Mouse (Mus musculus) ovary, postnatal 10 days (tissue): Measurements from ENCODE around the gene Stard10.

Source experiments
- DNase-seq: peaks from one replicate; pipeline ENCODE4 v3.0.0; 2022; ENCODE audit warnings: low spot score

Gene Stard10

DNA sequence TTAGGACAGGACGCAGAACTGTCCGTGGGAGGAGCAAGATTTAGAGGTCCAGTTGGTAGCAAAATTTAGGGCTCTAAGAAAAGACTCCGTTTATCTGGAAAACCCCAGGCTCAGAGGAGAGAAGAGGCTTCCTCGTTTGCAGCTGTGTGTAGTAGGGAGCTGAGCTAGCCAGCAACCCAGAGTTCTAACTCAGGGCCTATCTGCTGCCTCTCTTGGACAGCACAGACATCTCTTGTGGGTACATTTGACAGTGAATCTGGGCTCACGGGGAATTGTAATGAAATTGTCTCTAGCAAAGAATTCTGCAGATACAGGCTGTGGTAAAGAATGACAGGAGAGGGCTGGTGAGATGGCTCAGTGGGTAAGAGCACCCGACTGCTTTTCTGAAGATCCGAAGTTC is 14.2 kb upstream of the Stard10 start:
- no peak for DNase-seq

DNA sequence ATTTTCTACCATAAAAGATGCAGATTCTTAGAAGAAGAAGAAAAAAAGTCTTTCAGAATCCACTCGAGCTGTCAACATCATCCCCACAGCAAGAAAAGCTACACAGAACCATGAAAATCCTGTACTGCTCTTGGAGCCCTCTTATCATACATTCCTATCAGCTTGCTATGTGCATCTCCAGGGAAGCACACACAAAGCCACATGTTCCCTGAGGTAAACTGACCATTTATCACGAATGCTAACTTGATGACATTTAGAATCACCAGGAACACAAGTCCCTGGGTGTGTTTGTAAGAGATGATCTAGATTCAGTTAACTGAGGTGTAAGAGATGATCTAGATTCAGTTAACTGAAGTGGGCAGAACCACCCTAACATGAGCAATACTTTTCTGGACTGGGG is 10.0 kb upstream of the Stard10 start:
- DNase-seq, result no peak

DNA sequence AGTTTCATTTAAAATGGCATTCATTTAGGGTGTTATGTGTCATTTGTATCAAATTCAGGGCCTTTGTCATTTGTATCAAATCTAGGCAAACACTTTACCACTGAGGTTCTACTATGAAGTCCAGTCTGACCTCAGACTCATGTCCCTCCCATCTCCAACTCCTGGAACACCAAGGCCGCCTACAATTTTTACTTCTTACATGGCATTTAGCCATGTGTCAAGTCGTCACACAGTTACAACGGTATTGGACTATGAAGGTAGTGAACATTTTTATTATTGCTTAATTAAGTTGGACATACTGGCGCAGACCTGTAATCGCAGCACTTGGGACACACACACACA is 6.9 kb upstream of the Stard10 start:
- DNase-seq, result no peak

DNA sequence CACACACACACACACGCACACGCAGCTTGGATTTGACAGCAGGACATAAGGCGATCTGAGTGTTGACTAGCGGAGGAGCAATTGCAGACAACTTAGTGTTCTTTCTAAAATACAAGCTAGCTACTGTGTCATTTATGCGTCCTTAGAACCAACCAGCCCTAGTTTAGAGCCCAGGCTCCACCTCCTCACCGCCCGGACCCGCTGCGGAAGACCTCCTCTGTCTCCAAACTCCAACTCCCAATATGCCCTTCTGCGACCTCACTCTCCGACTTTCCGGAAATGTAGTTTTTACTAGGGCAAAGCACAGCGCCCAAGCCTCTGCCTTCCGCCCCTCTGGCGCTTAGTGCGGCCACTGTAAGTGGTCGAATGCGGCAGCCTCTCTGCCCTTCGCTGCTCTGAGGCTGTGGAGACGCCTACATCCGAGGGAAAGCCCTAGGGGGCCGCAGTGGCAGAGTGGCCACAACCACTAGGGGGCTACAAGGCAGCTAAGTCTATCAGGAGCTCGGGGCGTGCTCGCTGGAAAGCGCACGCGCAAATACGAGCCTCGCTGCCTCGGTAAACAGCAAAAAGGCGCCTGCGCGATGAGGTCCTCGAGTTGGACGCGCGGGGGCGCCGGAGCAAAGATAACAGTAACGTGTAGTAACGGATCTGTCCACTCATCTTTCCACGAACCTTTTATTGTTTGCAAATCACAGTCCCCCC is 6.4 kb upstream of the Stard10 start:
- DNase-seq, result peak; percentile 89

DNA sequence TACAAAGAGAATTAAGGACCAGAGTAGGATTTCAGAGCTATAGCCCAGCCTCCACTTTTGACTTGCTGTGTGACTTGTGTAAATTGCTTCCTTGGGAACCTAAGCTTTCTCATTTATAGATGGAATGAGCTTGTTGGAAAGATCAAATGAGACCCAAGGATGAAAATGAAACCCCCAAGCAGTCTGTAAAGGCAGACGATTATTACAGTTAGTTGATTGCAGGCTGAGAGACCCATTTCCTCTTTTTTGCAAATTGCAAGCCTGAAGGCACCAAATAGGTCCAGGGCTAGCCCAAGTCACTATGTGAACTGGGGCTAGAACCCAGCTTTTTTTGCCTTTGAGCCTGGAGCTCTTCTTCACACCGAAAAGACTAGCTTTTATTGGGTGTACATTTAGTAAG is 5.8 kb upstream of the Stard10 start:
- no peak for DNase-seq

DNA sequence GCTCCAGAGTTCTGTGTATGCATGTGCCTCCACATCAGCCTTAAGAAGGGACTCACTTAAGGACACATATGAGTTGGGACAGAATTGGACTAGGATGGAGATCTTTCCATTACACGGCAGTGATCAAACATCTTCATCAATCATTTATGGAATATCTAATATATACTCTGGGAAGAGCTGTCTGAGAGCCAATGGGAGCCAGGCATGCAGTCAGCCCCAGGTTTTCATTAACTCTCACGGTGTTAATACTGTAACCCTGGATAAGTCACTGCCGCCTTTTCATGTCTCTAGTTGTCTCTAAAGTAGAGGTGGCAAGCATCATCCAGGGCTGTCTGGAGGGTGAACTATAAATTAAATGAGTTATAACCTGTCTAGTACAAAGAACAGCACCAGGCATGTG is 3.9 kb upstream of the Stard10 start:
- no peak for DNase-seq

DNA sequence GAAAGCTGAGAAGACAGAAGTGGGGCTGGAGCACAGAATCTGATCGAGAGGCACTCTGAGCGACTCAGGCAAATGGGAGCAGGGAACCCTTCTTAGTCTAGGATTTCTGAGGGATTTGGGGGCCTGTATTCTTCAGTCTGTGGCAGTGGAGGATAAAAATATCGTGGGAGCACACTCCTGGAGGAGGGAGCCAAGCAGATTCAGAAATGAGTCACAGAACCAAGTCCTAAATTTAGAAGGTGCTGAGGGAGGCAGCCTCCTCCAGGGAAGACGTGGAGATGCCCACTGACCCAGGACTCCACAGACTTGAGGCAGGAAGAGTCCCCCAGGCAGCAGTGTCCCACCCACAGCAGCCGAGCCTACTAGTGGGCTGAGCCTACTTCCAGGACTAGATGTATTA is 2.5 kb upstream of the Stard10 start:
- DNase-seq, result no peak

DNA sequence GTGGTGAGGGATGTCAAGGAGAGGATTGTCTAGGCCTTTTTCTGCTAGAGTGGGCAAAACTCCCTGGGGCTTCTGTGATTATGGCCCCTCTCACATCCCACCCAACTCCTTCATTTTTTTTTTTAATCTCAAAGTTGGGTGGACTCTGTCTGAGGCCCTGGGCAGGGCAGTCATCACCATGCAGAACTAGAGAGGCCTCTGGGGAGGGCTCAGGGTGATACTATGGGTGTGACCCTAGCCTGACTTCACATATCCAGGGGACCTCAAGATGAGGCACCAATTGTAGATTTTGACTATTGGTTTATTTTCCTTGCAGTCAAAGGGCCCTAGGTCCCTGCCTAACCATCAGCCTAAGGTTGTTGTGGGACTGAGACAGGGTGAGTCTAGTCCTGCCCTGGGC is 1.2 kb upstream of the Stard10 start:
- no peak for DNase-seq

DNA sequence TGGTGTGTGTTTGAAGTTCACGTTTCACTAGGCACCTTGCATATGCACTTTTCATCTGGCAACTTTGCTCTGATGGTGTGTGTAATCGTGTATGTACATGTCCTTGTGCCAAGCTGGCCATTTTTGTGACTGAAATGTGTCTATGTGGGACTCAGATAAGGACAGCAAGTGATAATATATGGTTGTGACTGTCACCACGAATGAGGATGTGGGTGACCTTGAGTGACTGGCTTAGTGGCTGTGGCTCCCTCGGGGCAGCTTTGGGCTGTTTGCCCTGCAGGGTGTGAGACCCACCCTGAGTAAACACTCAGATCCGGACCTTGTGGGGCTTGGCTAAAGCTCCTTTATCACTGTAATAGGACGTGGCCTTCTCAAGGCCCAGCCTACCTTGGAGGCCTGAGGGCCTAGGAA is 290 bp upstream of the Stard10 start:
- DNase-seq, result no peak

DNA sequence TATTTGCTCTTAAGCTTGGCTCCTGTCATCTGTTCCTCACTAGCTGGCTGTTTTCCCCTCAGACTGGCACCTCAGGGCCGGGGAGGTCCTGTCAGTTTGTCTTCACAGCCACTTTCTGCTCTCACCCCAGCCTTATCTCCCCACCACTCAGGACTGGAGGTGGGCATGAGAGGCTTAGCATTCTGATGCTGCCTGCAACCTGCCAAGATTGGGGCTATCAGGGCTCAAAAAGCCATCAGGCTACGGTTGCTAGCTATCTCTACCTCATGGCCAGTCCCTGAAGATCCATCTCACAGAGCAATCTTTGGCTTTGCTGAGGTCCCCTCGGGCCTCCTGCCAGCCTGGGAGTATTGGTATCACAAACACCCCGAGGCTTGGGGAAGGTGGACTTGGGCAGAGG is 2.0 kb downstream of the Stard10 start:
- DNase-seq, result no peak

DNA sequence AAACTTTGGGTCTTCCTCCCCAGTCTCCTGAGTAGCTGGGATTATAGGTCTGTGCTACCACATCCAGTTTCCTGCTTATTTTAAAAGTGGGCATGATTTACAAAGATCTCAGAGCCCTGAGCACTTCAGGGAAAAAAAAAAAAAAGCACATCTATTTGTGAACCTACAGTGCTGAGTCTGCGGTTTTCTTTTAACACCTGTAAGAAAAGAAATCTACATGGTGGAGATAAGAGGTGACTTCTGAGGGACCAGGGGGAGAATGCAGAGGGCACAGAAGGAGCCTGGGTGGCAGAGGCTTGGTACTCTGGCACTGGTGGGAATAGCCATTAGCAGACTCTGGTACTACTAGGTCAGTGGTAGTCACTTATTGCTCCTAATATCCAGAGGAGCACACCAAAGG is 2.9 kb downstream of the Stard10 start:
- no peak for DNase-seq

DNA sequence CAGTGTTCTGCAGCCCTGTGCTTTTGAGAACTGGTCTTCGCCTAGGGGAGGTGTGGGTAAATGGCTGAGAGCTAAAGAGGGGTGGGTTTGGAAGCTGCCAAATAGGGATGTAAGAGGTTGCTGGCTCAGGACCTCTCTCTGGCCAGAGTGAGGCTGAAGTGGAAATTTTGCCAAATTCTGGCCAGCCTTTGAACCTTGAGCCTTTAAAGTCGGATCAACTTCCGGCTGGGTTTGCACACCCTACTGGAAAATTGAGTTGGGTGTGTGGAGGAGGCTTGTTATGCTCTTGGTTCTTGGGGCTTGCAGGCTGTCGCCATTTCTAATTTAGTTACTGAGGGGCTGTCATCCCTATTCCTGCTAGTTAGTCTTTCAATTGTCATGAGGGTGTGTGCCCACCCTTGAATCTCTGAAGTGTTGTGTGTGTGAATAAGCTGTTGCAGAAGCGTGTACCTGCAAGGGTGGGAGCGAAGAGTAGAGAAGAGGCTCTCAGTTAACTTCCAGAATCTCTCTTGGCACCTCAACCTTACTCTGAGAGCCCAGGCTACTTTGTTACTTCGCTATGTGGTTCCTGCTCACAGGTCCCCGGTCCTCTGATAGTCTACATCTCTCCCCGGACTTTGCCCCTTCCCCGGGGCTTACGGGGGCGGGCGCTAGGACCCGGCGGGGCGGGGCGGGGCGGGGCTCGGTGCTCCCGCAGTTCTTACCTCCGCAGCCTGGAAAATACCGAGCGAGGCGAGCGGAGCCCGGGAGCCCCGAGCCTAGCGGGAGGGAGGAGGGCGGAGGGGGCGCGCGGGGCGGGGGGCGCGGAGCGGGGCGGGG is 3.7 kb downstream of the Stard10 start:
- peak; percentile 10 for DNase-seq

DNA sequence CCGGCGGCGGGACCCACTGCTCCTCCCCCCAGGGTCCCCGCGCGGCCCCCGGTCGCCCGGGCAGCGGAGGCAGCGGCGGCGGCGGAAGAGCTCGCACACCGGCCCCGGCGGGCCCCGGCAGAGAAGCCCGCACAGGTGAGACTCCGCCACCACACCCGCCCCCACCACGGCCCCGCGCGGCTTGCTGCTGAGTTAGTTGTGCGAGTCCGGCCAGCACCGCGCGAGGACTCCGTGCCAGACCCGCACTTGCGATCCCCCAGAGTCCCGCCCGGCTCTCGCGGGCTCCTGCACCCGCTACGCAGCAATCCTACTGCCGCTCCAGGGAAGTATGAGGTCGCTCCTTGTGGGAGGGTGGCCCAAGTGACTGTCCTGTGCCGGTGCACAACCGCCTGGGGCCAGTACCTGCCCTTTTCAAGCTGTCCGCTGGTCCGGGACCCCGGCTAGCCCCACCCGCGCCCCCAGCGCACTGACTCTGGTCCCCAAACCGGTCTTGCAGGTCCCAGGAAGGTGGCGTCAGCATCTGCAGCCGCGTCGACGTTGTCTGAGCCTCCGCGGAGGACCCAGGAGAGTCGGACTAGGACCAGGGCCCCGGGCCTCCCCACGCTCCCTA is 4.4 kb downstream of the Stard10 start:
- peak; percentile 35 for DNase-seq

DNA sequence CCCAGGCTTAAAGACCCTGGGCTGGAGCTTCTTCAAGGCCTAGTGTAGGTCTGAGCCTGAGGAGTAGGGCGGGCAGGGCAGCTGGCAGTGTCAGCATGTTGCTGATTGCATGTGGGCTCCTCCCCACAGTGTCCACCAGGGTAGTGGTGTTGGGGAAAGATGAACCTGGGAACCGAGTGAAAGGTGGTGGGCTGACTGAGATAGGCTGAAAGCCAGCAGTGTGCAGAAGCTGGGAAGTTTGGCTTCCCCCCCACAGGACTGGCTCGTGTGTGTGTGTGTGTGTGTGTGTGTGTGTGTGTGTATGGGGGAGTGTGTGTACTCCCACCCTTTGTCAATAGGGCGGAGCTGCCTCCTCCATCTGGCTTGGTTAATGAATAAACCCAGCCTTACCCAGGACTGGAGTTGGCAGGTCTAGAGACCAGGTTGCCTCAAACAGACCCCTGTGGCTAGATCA is 6.3 kb downstream of the Stard10 start:
- no peak for DNase-seq

DNA sequence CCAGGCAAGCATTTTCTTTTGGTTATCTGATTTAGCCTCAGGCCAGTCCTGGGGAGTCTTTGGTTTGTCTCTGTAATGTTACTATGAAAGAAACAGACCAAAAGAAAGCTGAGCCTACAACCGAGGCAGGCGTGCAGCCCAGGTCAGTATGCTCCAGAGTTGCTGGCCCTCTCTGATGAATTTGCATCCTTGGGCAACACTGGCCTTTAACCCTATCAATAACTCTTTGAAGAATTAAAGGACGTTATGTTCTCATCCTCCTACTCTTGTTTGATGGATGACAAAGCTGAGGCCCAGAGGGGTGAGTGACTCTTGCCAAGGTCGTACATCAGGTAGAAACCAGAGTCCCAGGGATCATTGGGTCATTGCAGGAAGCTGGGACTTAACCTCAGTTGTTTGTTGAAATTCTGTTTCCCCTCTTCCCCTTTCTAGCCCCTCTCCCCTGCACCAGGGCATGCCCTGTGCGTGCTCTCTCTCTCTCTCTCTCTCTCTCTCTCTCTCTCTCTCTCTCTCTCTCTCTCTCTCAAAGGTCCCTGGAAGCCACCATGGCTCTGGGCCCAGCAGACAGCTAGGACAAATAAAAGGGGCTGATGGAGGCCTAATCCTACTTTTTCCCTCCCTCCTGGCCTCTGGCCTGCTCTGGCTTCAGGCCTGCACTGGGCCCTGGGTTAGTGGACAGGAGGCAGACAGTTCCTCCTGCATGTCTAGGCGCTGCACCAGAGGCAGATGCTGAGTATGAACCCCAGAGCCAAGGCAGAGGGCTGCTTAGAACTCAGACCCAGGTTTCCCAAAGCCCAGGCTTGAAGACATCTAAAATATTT is 7.5 kb downstream of the Stard10 start:
- DNase-seq, result no peak

DNA sequence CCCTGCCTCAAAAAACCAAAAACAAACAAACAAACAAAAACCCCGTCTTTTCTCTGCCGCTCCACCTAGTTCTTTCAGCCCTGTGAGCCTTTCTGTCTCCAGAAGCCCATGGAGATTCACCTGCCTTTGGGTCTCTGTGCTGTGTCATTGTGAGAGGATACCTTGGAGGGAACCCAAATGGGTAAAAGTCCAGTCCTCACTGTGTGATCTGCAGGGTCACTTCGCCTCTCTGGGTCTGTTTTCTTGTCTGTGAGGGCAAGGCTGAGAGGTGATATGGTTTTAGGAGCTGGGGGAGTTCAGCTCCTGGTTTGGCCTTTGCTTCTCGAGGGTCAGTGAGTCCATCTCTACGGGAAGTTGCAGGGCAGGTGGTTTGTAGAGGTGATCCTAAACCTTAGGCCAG is 9.1 kb downstream of the Stard10 start:
- DNase-seq, result no peak

DNA sequence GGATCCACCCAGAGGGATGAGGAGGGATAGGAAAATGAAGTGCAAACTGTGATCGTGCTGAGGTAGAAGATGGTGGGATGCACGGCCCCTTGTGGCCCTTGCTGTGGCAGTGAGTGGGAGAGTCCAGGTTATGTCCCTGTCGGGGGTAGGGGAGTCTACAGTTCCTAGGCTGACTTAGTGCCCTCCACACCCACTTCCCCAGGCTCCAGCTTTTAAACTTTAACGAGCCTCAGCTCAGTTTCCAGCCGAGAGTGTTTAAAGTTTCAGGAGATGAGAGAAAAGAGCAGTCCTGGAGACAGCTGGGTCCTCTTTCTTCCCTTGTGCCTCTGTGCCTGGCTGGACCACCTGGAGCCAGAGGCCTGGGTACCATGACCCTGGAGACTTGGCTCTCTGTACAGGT is 10.4 kb downstream of the Stard10 start:
- DNase-seq, result no peak

DNA sequence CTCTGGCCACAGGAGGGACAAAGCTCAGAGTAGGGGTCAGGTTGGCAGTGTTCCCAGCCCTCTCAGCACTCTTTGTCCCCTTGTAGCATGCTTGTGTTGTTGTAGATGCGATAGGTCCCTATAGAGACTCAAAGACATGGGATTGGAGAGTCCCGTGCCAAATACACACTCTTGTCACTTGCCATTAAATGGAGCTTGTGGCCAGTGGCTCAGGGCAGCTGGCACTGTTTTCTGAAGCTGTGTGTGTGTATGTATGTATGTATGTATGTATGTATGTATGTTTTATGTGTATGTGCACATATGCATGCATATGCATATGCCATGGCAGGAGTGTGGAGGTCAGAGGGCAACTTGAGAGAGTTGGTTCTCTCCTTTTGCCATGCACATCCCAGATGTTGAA is 10.9 kb downstream of the Stard10 start:
- DNase-seq, result no peak

DNA sequence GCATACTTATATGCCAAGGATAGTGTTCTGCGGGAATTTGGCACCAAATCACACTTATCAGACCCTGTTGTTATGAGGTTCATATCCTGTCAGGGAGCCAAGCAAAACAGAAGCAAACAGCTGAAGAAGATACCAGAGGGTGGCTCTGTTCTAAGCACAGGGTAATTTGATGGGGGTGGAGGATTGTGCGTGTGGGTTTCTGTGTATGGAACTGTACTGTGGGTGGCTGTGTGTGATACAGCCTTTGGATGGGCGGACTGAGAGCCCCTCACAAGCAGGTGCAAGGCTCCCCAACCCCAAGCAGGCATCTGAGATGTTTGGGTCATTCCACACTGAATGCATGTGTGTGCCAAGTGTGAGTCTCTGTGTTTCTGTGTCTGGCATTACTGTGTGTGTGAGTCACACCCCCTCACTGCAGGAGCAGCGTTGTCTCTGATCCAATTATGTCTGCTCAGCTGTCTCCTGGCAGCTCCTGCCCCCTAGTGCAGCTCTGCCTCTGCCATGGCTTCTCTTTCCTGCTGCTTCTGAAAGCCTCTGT is 11.8 kb downstream of the Stard10 start:
- DNase-seq, result no peak

DNA sequence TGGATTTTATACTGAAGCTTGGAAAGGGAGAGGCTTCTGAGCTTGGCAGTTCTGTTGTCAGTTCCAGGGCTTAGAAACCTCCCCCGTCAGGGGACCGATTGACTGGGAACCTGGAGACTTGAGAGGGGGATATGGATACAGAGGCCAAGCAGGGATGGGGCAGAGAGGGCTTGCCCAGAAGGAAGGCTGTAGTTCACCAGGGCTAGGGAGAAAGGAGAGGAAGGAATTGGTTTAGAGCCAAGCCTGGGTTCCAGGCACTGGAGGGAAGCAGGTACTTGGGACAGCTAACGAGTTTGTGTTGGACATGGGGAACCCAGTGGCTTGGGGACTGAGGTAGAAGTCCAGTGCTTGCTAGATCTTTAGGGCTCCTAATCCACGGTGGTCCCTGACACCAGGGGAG is 12.7 kb downstream of the Stard10 start:
- no peak for DNase-seq

DNA sequence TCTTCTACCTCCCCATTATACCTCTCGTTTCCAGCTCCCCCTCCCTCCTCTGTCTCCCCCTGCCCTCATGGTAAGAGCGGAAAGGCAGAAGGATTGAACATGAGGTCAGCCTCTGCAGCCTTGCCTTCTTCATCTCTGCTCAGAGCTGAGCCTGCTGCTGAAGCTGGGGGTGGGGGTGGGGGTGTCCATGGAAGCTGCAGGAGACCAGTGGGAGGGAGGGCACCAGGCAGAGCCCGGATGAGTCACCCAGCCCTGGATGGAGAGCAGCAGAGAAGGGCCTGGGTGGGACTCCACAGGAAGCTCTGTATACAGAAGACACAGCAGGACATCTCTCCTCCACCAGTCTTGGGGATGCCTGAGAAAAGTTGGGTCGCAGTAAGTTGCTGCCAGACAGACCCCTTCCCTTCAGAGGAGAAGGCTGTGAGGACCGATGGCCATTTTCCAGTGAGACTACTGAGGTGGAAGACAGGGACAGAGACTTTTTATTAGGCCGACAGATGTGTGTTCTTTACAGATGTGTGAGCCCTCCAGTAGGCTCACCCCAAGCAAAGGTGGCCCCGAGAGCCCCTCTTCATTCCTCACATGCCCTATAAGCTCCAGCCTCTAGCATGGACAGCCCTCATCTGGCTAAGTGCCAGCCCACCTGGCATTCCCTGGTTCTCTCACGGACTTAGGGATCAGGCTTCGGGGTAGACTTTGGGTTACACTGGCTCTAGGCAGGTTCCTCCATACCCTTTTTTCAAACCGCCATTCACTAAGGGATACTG is 13.4 kb downstream of the Stard10 start:
- no peak for DNase-seq

DNA sequence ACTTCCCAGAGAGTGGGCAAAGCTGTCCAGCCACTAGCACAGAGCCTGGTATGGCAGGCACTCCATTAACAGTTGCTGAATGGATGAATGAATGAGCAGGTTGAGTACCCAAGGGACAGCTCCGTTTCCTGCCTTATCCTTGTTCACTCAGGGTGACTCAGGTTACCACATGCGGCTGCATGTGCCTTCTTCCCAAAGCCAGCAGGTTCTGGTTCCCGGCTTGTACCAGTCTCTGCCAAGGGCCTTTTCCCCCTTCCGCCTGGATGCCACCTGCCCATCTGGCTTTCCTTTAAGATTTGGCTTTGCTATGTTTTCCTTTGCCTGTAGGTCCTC is 13.9 kb downstream of the Stard10 start:
- DNase-seq, result no peak
